Mouse (Mus musculus): Measurements from ENCODE around the gene Ugt1a9. TPM values are rescaled to one million over a fixed set of nuclear protein-coding genes. Genes with fewer than 3 reads are reported as not detected.
"Not testable (repeated sequence)": the region's sequence is repeated elsewhere in the genome, so short reads cannot be mapped to it uniquely, and the experiment has no call there.

The Ugt1a9 gene
- polyA plus RNA-seq, 1 experiment from 2014 or later = not detected

DNA sequence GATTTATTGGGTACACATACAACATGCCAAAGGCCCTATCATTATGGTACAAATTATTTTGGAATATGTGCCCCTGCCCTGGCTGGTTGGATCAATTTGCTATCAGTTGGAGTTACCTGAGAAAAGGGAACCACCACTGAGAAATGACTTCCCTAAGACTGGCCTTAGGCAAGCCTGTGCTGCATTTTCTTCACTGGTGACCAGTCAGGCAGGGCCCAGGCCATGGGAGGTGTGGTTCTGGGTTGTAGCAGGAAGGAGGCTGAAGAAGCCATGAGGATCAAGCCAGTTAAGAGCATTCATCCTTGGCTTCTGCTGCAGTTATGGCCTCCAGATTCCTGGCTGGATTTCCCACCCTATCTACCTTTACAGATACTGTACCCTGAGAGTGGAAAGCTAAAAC is 21.7 kb downstream of the Ugt1a9 start:
- no peak for ATAC-seq
- Histone ChIP-seq H3K4me2 (replicated peaks) (no peak overlapping the region), H3K27ac (no peak overlapping the region), H3K9me3 (no peaks in the 10 kb centered on the region), H3K36me3 (no peaks in the 10 kb centered on the region), H3K27me3 (no peaks in the 10 kb centered on the region), H3K4me3 (replicated peaks) (no peak overlapping the region), H3K9ac (replicated peaks) (no peak overlapping the region), H3K4me1 (replicated peaks) (no peaks in the 10 kb centered on the region)

DNA sequence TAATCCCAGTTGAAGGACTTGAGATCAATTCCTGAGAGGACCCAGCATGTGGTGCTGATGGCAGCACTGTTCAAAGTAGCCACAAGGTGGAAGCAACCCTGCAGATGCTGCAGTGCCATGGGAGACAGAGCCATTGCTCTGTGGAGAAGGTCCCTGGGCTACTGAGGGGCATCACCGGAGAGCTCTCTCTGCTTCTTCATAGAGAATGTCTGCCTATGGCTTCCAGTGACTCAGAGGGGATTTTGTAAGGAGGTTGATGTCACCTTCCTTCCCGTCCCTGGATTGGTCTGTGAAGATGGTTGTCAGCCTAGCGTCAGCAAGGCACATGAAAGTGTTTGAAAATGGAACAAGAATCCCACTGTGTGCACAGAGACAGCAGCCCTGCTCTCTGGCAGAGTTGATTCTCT is 23.7 kb downstream of the Ugt1a9 start:
- not testable (repeated sequence) for H3K4me3 ChIP-seq (replicated peaks); H3K27ac ChIP-seq; H3K4me1 ChIP-seq (replicated peaks); H3K36me3 ChIP-seq; ATAC-seq; H3K27me3 ChIP-seq; H3K9me3 ChIP-seq; H3K9ac ChIP-seq (replicated peaks); H3K4me2 ChIP-seq (replicated peaks)
- 77% methylated on average over 3 of the region's 3 CpGs for WGBS

DNA sequence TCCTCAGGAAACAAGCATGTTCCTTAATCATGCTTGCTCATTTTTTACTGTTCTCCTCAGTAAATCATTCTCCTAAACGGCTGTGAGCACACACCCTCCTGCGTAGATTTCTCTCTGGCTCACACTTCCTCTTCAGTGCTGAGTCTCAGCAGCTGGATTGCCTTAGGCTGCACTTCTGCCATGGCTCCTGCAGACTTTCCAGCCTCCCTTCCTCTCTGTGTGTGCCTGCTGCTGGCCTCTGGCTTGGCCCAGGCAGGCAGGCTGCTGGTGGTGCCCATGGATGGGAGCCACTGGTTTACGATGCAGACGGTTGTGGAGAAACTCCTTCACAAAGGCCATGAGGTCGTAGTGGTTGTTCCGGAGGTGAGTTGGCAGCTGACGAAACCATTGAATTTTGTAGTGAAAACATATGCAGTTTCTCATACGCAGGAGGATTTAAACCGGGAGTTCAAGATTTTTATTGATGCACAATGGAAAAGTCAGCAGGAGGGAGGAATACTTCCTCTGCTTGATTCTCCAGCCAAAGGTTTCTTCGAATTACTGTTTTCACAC is 24.4 kb downstream of the Ugt1a9 start, which contains the start of gene Ugt1a7c:
Gene Ugt1a7c, plus strand, starts transcription at position 122 of the 552 bp plus-strand sequence.
- Histone ChIP-seq H3K27ac (no peak within 1 kb of the TSS), H3K9ac (replicated peaks) (no peak within 1 kb of the TSS), H3K4me1 (replicated peaks) (no peaks in the 10 kb centered on the region), H3K27me3 (no peaks in the 10 kb centered on the region), H3K9me3 (no peaks in the 10 kb centered on the region), H3K36me3 (no peaks in the 10 kb centered on the region), H3K4me3 (replicated peaks) (no peak within 1 kb of the TSS), H3K4me2 (replicated peaks) (no peak within 1 kb of the TSS)
- 76% methylated on average over 10 of the region's 10 CpGs for WGBS
- ATAC-seq = no peak

DNA sequence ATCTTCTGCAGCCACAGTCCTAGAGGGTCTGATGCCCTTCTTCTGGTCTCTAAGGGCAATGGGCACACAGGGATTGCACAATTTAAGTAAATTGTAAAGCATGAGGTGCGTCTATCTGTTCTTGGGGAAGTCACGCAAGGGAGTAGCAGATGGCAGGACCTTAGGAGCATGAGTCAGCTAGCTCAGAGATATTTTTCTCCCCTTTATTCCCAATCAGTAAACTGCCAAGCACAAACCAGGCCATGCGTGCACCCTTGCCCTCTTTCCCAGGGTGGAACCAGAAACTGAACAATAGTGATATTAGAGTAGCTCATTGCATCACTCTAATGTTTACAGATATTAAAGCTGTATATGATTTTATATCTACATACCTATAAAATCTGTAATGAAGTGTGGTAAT is 27.9 kb downstream of the Ugt1a9 start:
- H3K4me2 ChIP-seq (replicated peaks); H3K27ac ChIP-seq; H3K9me3 ChIP-seq; H3K27me3 ChIP-seq; H3K4me1 ChIP-seq (replicated peaks); H3K36me3 ChIP-seq; ATAC-seq; H3K9ac ChIP-seq (replicated peaks); H3K4me3 ChIP-seq (replicated peaks): not testable (repeated sequence)
- WGBS = 93% methylated on average over 3 of the region's 3 CpGs

DNA sequence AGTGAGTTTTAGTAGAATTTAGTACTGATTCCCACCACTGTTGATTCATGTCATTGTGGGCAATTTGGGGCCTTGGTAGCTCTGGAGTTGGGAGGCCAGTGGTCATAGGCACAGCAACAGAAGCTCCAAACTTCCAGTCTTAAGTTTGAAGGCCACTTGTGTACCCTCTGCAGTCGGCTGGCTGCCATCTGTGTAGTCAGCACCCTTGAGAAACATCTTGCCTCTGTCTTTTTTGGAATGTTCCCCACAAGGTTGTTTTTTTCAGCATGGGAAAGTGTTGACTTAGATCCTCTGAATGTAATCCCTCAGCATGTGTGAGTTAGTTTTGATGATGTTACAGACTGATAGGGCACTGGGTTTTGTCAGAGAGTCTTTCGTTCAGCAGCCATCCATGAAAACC is 29.1 kb downstream of the Ugt1a9 start:
- not testable (repeated sequence) for H3K4me2 ChIP-seq (replicated peaks); H3K4me3 ChIP-seq (replicated peaks); H3K27ac ChIP-seq; ATAC-seq; H3K36me3 ChIP-seq; H3K9me3 ChIP-seq; H3K27me3 ChIP-seq; H3K4me1 ChIP-seq (replicated peaks); H3K9ac ChIP-seq (replicated peaks)
- 91% methylated on average over 2 of the region's 2 CpGs for WGBS

DNA sequence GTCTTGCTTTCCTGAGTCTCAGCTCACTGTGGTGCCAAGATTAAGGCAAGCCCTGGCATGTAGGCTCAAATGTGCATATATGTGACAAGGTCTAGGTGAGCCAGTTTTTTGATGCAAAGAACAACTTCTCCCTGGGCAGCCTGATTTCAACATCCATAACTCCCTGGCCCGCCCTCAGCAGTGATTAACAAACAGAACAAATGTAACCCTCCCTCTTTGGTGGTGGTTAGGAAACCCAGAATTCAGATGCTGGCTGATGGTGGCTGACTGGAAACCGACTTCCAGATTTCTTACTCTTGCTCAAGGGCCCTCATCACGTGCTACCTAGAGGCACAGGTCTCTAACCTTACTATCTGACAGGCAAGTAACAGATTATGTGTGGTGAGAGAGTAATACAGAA is 32.4 kb downstream of the Ugt1a9 start, which contains the start of gene Ugt1a6b:
Gene Ugt1a6b, plus strand, starts transcription at position 234 of the 400 bp plus-strand sequence.
- not testable (repeated sequence) for ATAC-seq; H3K9ac ChIP-seq (replicated peaks); H3K4me3 ChIP-seq (replicated peaks); H3K9me3 ChIP-seq; H3K36me3 ChIP-seq; H3K4me2 ChIP-seq (replicated peaks); H3K27ac ChIP-seq; H3K4me1 ChIP-seq (replicated peaks); H3K27me3 ChIP-seq
- 68% methylated on average over 3 of the region's 3 CpGs for WGBS

DNA sequence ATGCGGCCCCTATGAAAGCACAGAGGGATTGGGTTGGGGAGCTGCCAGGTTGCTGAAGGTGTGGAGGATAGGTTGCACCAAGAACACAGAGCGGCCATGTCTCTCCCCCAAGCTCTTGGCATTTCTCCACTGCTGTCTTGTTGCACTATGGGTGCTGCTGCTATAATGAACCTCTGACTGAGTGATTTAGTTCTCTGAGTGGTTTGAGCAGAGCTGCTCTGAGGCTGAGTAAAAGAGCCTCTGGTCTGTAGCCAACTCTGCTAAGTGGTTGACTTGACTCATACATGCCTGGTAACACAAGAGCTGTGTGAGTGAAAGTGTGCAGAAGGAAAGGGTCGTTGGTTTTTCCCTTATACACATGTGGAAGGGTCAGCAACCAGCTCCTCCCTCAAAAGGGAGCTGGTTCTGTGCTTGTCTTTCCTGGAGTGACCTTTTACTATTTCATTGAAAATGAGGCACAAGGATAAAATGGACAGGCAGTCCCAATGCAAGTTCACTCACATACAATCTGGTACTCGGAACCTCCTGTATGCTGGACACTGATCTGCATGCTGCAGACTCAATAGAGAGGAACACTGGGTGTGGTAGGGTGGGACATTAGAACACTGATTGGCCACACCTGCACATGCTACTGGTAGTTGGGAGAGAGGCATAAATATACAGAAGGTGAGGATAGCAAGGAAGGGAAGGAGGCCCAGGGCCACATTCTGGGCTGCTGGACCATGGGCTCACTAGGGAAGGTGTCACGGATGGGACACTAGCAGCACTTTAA is 33.3 kb downstream of the Ugt1a9 start:
- H3K4me3 ChIP-seq (replicated peaks); H3K36me3 ChIP-seq; H3K9me3 ChIP-seq; H3K27me3 ChIP-seq; H3K9ac ChIP-seq (replicated peaks); ATAC-seq; H3K27ac ChIP-seq; H3K4me1 ChIP-seq (replicated peaks); H3K4me2 ChIP-seq (replicated peaks): not testable (repeated sequence)
- WGBS = 85% methylated on average over 5 of the region's 5 CpGs

DNA sequence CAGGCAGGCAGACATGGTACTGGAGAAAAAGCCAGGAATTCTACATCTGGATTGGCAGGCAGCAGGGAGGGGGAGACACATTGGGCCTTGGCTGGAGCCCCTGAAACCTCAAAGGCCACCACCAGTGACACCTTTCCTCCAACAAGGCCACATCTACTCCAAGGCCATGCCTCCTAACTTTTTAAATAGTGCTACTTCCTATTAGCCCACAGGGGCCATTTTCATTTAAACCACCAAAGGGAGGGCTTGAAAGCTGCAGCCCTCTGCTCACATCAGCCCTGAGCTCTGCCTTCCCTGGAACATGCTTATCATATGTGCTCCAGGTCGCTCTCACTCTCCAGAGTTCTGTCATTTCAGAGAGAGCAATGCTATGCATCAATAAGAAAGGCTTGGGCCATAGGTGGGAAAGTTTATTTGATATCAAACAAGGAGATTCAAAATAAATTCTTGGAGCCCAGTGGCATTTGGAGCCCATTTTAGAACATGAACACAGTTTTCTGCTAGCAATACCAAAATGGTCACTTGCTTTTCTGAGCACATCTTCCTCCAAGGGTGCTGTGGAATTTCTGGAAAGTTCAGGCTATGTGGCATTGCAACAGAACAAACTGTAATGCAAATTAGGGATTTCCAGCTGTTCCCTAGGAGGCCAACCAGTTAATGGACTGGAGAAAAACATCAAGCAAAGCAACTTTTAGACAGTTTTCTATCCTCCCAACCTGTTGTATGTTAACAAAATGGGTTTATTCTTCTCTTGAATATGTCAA is 34.2 kb downstream of the Ugt1a9 start:
- Histone ChIP-seq H3K9ac (replicated peaks) (no peak overlapping the region), H3K4me3 (replicated peaks) (no peak overlapping the region), H3K36me3 (no peaks in the 10 kb centered on the region), H3K27ac (no peak overlapping the region), H3K9me3 (no peaks in the 10 kb centered on the region), H3K4me1 (replicated peaks) (no peaks in the 10 kb centered on the region), H3K4me2 (replicated peaks) (no peak overlapping the region), H3K27me3 (no peaks in the 10 kb centered on the region)
- ATAC-seq = no peak
- 91% methylated on average over 1 of the region's 1 CpGs for WGBS

DNA sequence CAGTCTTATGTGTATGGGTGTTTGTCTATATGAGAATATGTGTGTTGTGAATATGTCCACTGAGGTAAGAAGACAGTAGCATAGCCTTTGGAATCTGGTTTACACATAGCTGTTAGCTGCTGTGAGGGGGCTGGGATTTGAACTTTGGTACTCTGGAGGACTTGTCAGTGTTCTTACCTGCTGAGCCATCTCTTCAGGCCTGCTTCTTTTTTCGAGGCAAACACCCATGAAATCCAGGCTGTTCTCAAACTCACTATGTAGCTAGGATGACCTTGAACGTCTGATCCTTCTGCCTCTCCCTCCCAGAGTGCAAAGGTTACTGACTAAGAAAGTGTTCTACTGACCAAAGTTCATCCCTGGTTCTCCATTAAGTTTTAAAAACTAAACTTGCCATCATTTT is 35.1 kb downstream of the Ugt1a9 start:
- no peaks in the 10 kb centered on the region for H3K27me3 ChIP-seq
- 72% methylated on average over 2 of the region's 2 CpGs for WGBS
- no peaks in the 10 kb centered on the region for H3K4me1 ChIP-seq (replicated peaks)
- no peak for ATAC-seq
- no peak overlapping the region for H3K4me2 ChIP-seq (replicated peaks)
- no peak overlapping the region for H3K4me3 ChIP-seq (replicated peaks)
- H3K36me3 ChIP-seq = no peaks in the 10 kb centered on the region
- H3K27ac ChIP-seq = no peak overlapping the region
- no peaks in the 10 kb centered on the region for H3K9me3 ChIP-seq
- H3K9ac ChIP-seq (replicated peaks) = no peak overlapping the region

DNA sequence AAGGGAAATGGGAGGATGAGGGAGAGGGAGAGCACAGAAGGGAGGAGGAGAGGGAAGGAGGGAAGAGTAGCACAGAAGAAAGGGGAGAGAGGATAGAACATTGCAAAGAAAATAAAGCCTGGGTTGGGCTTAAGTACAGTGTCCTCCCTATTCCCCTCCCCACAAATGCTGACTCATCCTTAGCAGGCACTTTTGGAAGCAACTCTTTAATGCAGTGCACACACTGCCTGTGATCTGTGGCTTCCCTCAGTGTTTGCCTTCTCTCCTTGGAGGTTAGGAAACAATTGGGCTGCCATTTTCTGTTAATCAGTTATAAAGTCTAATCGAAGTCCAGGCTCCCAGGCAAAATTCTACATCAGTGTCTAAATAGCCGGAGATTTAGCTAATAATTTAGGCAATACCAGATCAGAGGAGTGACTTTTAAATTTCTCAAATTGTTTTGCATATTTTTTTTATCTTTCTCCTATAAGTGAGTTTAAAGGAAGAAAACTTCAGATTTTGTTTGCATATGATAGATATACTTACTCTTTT is 38.5 kb downstream of the Ugt1a9 start:
- H3K27ac ChIP-seq; H3K9ac ChIP-seq (replicated peaks); H3K9me3 ChIP-seq; H3K4me2 ChIP-seq (replicated peaks); H3K4me3 ChIP-seq (replicated peaks); H3K4me1 ChIP-seq (replicated peaks); ATAC-seq; H3K27me3 ChIP-seq; H3K36me3 ChIP-seq: not testable (repeated sequence)
- WGBS = 81% methylated on average over 2 of the region's 2 CpGs

DNA sequence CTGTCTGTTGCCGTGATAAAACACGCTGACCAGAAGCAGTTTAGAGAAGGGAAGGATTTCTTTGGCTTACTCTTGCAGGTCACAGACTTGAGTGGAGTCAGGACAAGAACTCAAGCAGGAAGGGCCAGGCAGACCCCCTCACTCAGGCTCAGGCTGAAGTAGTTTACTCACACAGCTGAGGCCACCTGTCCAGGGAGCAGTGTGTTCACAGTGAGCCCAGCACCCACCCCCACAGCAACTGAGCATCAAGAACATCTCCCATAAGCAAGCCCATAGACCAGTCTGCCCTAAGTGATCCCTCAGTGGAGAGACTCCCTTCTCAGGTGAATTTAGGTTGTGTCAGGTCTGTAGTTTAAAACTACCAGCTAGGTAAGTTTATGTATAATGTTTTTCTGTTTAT is 39.0 kb downstream of the Ugt1a9 start:
- ATAC-seq; H3K4me1 ChIP-seq (replicated peaks); H3K9me3 ChIP-seq; H3K4me2 ChIP-seq (replicated peaks); H3K27ac ChIP-seq; H3K36me3 ChIP-seq; H3K27me3 ChIP-seq; H3K4me3 ChIP-seq (replicated peaks); H3K9ac ChIP-seq (replicated peaks): not testable (repeated sequence)
- WGBS = 88% methylated on average over 2 of the region's 2 CpGs

DNA sequence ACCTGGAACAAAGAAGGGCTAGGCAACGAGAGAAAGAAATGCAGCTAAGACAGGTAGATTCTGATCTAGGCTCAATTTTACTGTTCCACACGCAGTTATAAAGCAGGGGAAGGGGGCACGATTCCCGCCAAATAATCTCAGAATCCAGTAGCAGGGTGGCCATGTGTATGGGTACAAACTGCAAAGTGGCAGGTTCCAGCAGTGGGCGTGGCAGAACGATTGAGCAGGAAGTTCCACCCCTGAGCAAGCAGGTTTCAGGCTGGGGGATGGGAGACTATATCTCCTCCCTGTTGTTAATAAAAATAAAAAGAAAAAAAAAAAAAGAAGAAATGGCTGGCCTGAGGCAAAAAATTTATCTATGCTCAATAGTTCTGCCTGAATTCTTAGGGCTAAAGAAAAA is 42.2 kb downstream of the Ugt1a9 start:
- H3K36me3 ChIP-seq; H3K4me3 ChIP-seq (replicated peaks); H3K27ac ChIP-seq; ATAC-seq; H3K9ac ChIP-seq (replicated peaks); H3K9me3 ChIP-seq; H3K27me3 ChIP-seq; H3K4me1 ChIP-seq (replicated peaks); H3K4me2 ChIP-seq (replicated peaks): not testable (repeated sequence)
- 96% methylated on average over 6 of the region's 6 CpGs for WGBS

Measured in midbrain, embryonic 13.5 days (tissue).